Mouse (Mus musculus) ES-Bruce4 (cell line): Measurements from ENCODE around the gene Cryga. TPM values are rescaled to one million over a fixed set of nuclear protein-coding genes. Genes with fewer than 3 reads are reported as not detected.
A peak's percentile ranks its signal among the peaks of the same experiment; 100 is the strongest.

ENCODE experiments used
- H3K27ac ChIP-seq: 2 replicates; pipeline ENCODE4 v1.5.1; 2012; ENCODE audit warnings: low read length, inconsistent platforms; ENCODE audit not compliant: insufficient read depth
- H3K27me3 ChIP-seq: 2 replicates; pipeline ENCODE4 v1.6.1; 2012; ENCODE audit warnings: mild to moderate bottlenecking, low read length, inconsistent platforms; ENCODE audit not compliant: control insufficient read depth, poor library complexity, insufficient read depth, severe bottlenecking
- H3K36me3 ChIP-seq: 2 replicates; pipeline ENCODE4 v1.6.1; 2012; ENCODE audit warnings: inconsistent platforms, mild to moderate bottlenecking, low read length, moderate library complexity; ENCODE audit not compliant: control insufficient read depth, poor library complexity, insufficient read depth, severe bottlenecking
- H3K4me1 ChIP-seq: one replicate; pipeline ENCODE4 v1.8.1; 2011; ENCODE audit warnings: low read length; ENCODE audit not compliant: control insufficient read depth, insufficient read depth
- H3K4me3 ChIP-seq: 2 replicates; pipeline ENCODE4 v1.5.1; 2011; ENCODE audit warnings: low read depth, mild to moderate bottlenecking, low read length
- H3K9ac ChIP-seq: 2 replicates; pipeline ENCODE4 v1.6.1; 2012; ENCODE audit warnings: low read depth, mild to moderate bottlenecking, inconsistent platforms; ENCODE audit not compliant: poor library complexity, severe bottlenecking
- H3K9me3 ChIP-seq: replicated peaks from 2 replicates; pipeline ENCODE4 v1.6.1; 2012; ENCODE audit warnings: mild to moderate bottlenecking, low read length, inconsistent platforms; ENCODE audit not compliant: control insufficient read depth, poor library complexity, insufficient read depth, severe bottlenecking
- CTCF ChIP-seq: IDR thresholded peaks from one replicate; pipeline ENCODE4 v1.8.1; 2011; ENCODE audit warnings: low read depth, low read length
- EP300 ChIP-seq: IDR thresholded peaks from 2 replicates; pipeline ENCODE4 v1.6.1; 2011; ENCODE audit warnings: low read depth, low read length; ENCODE audit not compliant: insufficient read depth
- POLR2A ChIP-seq: IDR thresholded peaks from one replicate; pipeline ENCODE4 v1.8.1; 2011; ENCODE audit warnings: low read length; ENCODE audit not compliant: insufficient read depth
- polyA plus RNA-seq: library from polyadenylated mRNA; stranded (reverse); fragments of >200 nt; gene quantifications from 2 replicates; pipeline ENCODE4 v1.2.4, GENCODE M21; 2011; ENCODE audit warnings: low read depth; ENCODE audit not compliant: missing spikeins, insufficient read depth, insufficient read length

Cryga gene
- polyA plus RNA-seq, 1 experiment, result not detected

DNA sequence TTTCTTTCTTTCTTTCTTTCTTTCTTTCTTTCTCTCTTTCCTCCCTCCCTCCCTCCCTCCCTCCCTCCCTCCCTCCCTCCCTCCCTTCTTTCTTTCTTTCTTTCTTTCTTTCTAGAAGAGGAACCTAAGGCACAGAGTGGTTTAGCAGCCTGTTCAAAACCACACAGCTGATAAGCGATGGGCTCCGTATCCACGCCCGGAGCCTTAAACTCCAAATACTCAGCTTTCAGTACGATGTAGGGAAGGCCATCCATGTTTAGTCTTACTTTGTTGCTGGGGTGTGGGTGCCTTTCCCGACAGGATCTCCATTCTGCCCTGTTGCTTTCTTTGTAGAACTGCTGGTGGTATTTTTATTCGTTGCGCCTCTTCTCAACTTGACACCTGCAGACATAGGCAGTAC lies 6.0 kb upstream of the Cryga start:
- no peaks in the 10 kb centered on the region for H3K9me3 ChIP-seq
- TF ChIP-seq CTCF, result no peak
- no peak for TF ChIP-seq POLR2A
- TF ChIP-seq EP300, result no peak
- H3K4me3 ChIP-seq, result peak overlapping the region; percentile 68
- H3K27ac ChIP-seq, result peak overlapping the region; percentile 66
- peak overlapping the region; percentile 54 for H3K9ac ChIP-seq
- peaks cover 3% of the 10 kb centered on the region for H3K4me1 ChIP-seq
- no peaks in the 10 kb centered on the region for H3K36me3 ChIP-seq
- no peaks in the 10 kb centered on the region for H3K27me3 ChIP-seq

DNA sequence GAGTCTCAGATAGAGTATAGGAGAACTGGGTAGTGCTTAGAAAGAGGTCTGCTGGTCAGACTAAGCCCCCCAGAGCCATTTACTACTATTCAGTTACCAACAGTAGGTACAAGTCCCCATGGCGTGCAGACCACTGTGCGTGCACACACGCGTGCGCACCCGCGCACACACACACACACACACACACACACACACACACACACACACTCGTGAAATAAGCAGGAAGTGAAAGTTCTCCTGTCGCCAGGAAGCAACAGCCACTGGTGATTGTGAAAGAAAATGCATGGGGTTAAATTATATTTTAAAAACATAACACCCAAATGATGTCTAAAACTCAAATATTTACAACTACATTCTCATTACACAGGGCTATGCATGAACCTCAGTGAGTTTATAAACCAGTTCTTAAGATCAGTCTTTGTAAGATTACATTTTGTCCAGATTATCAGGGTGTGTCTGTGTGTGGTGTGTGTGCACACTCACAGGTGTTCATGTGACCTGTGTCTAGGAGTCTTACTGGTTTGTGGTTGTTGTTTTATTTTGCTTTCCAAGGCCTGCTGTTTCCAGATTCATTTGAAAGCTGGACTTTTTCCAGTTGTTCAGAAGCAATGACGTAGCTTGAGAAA lies 4.6 kb upstream of the Cryga start:
- Histone ChIP-seq H3K36me3 (no peaks in the 10 kb centered on the region), H3K27ac (no peak overlapping the region), H3K9me3 (no peaks in the 10 kb centered on the region), H3K9ac (no peak overlapping the region), H3K27me3 (no peaks in the 10 kb centered on the region), H3K4me1 (peaks cover 2% of the 10 kb centered on the region), H3K4me3 (no peak overlapping the region)
- TF ChIP-seq CTCF (no peak), POLR2A (no peak), EP300 (no peak)

DNA sequence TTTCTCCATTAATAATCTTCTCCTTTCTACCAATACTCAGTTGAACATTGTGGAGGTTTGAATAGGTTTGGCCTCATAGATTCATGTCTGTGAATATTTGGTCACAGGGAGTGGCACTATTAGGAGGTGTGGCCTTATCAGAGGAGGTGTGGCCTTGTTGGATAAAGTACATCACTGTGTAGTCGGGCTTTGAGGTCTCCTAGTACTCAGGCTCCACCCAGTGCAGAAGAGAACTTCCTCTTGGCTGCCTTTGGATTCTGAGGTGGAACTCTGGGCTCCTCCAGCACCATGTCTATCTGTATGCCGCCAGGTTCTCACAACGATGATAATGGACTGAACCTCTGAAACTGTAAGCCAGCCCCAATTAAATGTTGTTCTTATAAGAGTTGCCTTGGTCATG lies 6.2 kb downstream of the Cryga start:
- no peaks in the 10 kb centered on the region for H3K27me3 ChIP-seq

DNA sequence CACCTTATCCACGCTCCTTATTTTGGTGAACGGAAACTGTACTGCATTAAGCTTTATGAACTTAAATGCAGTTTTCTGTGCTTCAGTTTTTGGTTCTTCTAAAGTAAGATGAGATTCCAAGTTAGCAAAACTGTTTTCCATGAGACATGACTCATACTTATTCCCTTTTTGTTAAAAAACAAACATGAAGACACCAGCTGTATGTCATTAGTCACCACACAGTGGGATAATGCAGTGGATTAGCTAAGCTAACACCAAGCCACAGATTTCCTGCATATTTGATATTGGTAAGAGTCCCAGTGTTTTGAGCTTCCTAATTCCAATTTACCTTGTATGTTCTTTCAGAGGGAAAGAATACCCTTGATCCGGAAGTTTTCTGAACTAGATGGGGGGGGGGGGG lies 11.6 kb downstream of the Cryga start:
- no peak overlapping the region for H3K27ac ChIP-seq
- TF ChIP-seq POLR2A (no peak), CTCF (no peak)
- no peaks in the 10 kb centered on the region for H3K27me3 ChIP-seq
- no peaks in the 10 kb centered on the region for H3K9me3 ChIP-seq
- H3K36me3 ChIP-seq, result no peaks in the 10 kb centered on the region
- no peaks in the 10 kb centered on the region for H3K4me1 ChIP-seq
- H3K4me3 ChIP-seq, result no peak overlapping the region
- no peak overlapping the region for H3K9ac ChIP-seq

More for the DNA sequence above, 6.2 kb downstream of the Cryga start:
- H3K36me3 ChIP-seq, result no peaks in the 10 kb centered on the region
- no peaks in the 10 kb centered on the region for H3K4me1 ChIP-seq
- no peak overlapping the region for H3K9ac ChIP-seq
- no peak overlapping the region for H3K27ac ChIP-seq
- TF ChIP-seq POLR2A (no peak), EP300 (no peak), CTCF (no peak)
- no peak overlapping the region for H3K4me3 ChIP-seq
- H3K9me3 ChIP-seq, result no peaks in the 10 kb centered on the region

DNA sequence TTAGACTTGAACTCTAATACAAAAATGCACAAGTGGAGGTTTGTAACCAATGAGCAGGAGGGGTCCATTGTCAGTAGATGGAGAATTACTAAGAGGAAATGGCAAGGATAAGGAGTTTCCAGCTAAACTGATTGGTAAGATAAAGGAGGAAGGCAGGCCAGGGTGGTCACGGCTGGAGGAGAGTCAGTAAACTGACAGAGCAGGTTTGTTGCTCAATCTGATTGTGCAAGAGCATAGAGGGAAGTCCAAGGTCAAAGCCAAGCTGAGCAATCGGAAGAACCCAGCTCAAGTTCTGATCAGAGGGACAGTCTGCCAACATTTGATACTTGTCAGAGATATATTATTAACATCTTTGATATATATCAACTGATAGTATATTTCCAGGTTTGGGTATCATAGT lies 12.8 kb downstream of the Cryga start:
- TF ChIP-seq POLR2A, result no peak
- TF ChIP-seq CTCF, result no peak
- TF ChIP-seq EP300, result no peak
- Histone ChIP-seq H3K27ac (no peak overlapping the region), H3K36me3 (no peaks in the 10 kb centered on the region), H3K9ac (no peak overlapping the region), H3K4me1 (no peaks in the 10 kb centered on the region), H3K27me3 (no peaks in the 10 kb centered on the region), H3K9me3 (no peaks in the 10 kb centered on the region), H3K4me3 (no peak overlapping the region)

DNA sequence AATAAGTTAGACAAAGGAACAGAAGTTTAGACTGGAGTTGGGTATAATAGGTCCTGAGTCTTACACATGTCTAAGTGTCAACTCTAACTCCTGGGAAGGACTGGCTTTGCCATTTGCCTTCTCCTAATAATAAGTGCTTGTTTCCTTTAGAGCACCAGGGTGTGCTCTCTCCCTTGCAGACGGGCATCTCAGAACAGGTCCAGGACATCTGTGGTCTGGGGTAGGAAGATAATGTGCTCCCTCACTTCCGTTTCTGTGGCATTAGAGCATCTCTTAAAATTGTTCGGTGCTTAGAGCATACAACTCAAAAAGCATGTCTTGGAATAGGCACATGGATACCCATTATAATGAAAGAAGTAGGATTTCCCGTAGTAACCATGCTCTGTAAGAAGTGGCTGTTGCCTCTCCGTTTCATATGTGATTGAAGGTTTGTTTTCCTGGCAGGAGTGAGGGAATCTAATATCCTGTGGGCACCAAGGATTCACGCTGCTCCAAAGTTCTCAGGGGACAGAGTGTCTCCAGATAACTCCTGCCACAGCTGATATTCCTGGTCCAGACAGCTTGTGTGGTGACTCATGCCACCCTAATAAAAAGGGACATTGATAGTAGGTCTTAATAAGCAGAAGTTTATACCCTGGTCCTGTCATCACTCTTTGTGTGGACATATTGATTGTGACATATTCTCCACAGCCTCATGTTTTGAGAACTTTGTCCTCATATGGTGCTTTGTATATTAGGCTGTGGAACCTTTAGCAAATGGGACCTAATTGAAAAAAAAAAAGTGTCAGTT lies 14.4 kb downstream of the Cryga start:
- H3K36me3 ChIP-seq, result no peaks in the 10 kb centered on the region
- no peak overlapping the region for H3K4me3 ChIP-seq
- H3K27me3 ChIP-seq, result no peaks in the 10 kb centered on the region
- no peak overlapping the region for H3K9ac ChIP-seq
- no peaks in the 10 kb centered on the region for H3K9me3 ChIP-seq
- H3K27ac ChIP-seq, result no peak overlapping the region
- TF ChIP-seq POLR2A (no peak), CTCF (no peak), EP300 (no peak)
- H3K4me1 ChIP-seq, result no peaks in the 10 kb centered on the region
